Mouse (Mus musculus) megakaryocyte, embryonic 14.5 days (primary cell): ENCODE results near the gene Nrf1.

Source experiments
- FLI1 ChIP-seq: IDR thresholded peaks from 2 replicates; pipeline ENCODE4 v1.6.1; 2012; ENCODE audit warnings: low read length, inconsistent platforms, mixed read lengths
- GATA1 ChIP-seq: IDR thresholded peaks from 3 replicates; pipeline ENCODE4 v1.6.1; 2012; ENCODE audit warnings: mixed read lengths, low read length, inconsistent platforms, borderline replicate concordance

DNA sequence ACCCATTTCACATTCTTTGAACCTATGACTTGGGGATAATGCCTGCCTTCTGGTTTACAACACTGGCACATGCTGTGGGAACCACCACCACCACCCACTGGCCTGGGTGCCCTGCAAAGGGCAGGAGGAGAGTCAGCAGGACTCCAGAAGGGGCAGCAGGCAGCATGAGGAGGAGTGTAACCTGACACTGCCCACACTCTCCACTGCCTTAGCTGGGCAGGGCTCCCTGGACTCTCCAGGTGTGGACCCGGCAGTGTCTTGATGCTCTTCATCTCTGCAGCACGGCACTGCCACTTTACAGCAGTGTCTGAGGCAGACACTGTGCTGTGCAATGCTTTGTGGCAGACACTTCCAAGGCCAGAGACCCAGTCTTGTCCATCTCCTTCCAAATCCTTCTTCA is 34.3 kb upstream of the Nrf1 start:
- TF ChIP-seq GATA1 (no peak), FLI1 (no peak)
